Mouse (Mus musculus) lung, embryonic 16.5 days (tissue): ENCODE results near the gene Zfp819. TPM values are rescaled to one million over a fixed set of nuclear protein-coding genes. Genes with fewer than 3 reads are reported as not detected.

Experiments
- ATAC-seq: fragments of 200-750 bp; cut with Nextera tagmentation; 2 replicates; pipeline ENCODE4 v1.8.0; 2017; ENCODE audit warnings: low read depth, mild to moderate bottlenecking, moderate library complexity
- H3K27ac ChIP-seq: fragments of 300-500 bp; sonication (generic); 2 replicates; pipeline ENCODE4 v1.5.1; 2014; ENCODE audit warnings: mild to moderate bottlenecking, control low read depth, low read length
- H3K27me3 ChIP-seq: fragments of 300-500 bp; sonication (generic); 2 replicates; pipeline ENCODE4 v1.6.1; 2014; ENCODE audit warnings: low read depth, low read length, mixed read lengths; ENCODE audit not compliant: control insufficient read depth, insufficient read depth
- H3K36me3 ChIP-seq: fragments of 300-500 bp; sonication (generic); 2 replicates; pipeline ENCODE4 v1.6.1; 2014; ENCODE audit warnings: low read length; ENCODE audit not compliant: control insufficient read depth, insufficient read depth
- H3K4me1 ChIP-seq: fragments of 300-500 bp; sonication (generic); replicated peaks from 2 replicates; pipeline ENCODE4 v1.6.1; 2014; ENCODE audit warnings: low read length, mixed read lengths; ENCODE audit not compliant: control insufficient read depth, insufficient read depth
- H3K4me2 ChIP-seq: fragments of 300-500 bp; sonication (generic); 2 replicates; pipeline ENCODE4 v1.6.1; 2014; ENCODE audit warnings: low read depth, low read length, control low read depth
- H3K4me3 ChIP-seq: fragments of 300-500 bp; sonication (generic); 2 replicates; pipeline ENCODE4 v1.5.1; 2014; ENCODE audit warnings: mild to moderate bottlenecking, low read length, control low read depth
- H3K9ac ChIP-seq: fragments of 300-500 bp; sonication (generic); 2 replicates; pipeline ENCODE4 v1.6.1; 2014; ENCODE audit warnings: low read length, control low read depth
- H3K9me3 ChIP-seq: fragments of 300-500 bp; sonication (generic); 2 replicates; pipeline ENCODE4 v1.6.1; 2016; ENCODE audit warnings: low read length; ENCODE audit not compliant: control insufficient read depth
- WGBS: fragments of 180-500 bp; shearing (Covaris S2); extraction: QIAGEN DNeasy Blood & Tissue Kit; methylation state at CpG from one replicate; pipeline ENCODE4 v1.1.7; 2014; 5-methylcytosine and 5-hydroxymethylcytosine counted together
- polyA plus RNA-seq: library from polyadenylated mRNA; unstranded; fragments of >200 nt; fragmentation: Nextera tagmentation; extraction: Ambion mirVana; gene quantifications from 2 replicates; pipeline ENCODE4 v1.2.1, GENCODE M21; 2015

Gene Zfp819
- polyA plus RNA-seq, 1 experiment from 2014 or later: 0.41 TPM

DNA sequence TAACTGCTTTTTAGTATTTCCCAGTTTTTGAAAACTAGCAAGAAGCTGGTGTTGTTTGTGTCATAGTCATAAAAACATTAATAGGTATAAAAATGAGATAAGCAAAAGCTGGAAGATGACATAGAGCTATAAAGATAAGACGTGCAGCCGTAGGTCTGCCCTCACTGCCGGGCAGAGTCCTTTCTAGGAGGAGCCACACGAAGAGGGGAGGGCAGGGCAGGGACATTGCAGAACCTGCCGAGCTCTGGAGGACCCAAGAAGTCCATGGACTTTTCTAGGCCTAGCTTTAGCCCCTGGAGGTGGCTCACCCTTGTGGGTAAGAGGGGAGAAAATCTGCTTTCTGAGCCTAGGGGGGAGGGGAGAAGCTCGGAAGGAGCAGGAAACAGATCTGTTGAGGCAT is 27.5 kb downstream of the Zfp819 start, which contains the start of gene Ceacam18:
TSS of gene Ceacam18 (plus strand) at position 208 of the 400 bp plus-strand sequence.
- Histone ChIP-seq H3K9me3 (no peaks in the 10 kb centered on the region), H3K4me1 (no peaks in the 10 kb centered on the region), H3K27me3 (no peaks in the 10 kb centered on the region), H3K9ac (no peak within 1 kb of the TSS), H3K4me2 (no peak within 1 kb of the TSS), H3K27ac (no peak within 1 kb of the TSS), H3K4me3 (no peak within 1 kb of the TSS), H3K36me3 (no peaks in the 10 kb centered on the region)
- ATAC-seq: no peak
- WGBS: 56% methylated on average over 6 of the region's 6 CpGs

DNA sequence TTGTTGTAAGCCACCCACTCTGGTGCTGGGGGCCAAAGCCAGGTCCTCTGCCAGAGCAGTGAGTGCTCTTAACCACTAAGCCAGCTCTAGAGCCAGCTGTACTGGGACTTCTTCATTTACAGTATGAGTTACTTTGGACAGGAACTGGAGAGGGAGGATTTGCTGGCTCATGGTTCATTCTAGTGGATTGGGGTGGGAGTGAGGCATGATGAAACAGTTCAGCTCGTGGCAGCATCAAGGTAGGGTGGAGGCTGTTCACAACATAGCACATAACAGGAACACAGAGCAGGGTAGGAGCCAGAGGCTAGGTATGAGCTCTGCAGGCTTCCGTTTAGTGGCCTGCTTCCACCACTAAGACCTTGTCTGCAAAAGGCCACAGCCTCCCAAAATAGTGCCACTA is 29.2 kb downstream of the Zfp819 start:
- ATAC-seq: no peak
- Histone ChIP-seq H3K9ac (no peak overlapping the region), H3K9me3 (no peaks in the 10 kb centered on the region), H3K4me1 (no peaks in the 10 kb centered on the region), H3K4me3 (no peak overlapping the region), H3K27ac (no peak overlapping the region), H3K4me2 (no peak overlapping the region), H3K36me3 (no peaks in the 10 kb centered on the region), H3K27me3 (no peaks in the 10 kb centered on the region)
- 42% methylated on average over 2 of the region's 2 CpGs for whole genome bisulfite sequencing

DNA sequence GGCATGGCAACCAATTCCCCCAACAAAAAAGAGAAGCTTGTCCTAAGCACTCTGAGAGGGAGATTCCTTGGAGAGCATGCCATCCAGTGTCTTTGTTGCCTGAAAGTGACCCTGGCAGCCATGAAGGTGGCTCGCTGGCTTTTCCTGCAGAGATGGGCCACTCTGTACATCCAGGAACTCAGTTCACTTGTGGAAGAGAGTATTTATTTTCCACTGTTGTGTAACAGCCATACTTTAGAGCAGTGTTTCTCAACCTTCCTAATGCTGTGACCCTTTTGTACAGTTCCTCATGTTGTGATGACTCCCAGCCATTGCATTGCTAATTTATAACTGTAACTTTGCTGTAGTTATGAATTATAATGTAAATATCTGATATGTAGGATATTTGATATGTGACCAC is 30.1 kb downstream of the Zfp819 start:
- H3K9me3 ChIP-seq: no peaks in the 10 kb centered on the region
- no peak overlapping the region for H3K9ac ChIP-seq
- H3K27me3 ChIP-seq: no peaks in the 10 kb centered on the region
- no peaks in the 10 kb centered on the region for H3K4me1 ChIP-seq
- no peaks in the 10 kb centered on the region for H3K36me3 ChIP-seq
- no peak overlapping the region for H3K4me3 ChIP-seq
- ATAC-seq: no peak
- no peak overlapping the region for H3K27ac ChIP-seq
- no peak overlapping the region for H3K4me2 ChIP-seq
- 60% methylated on average over 1 of the region's 1 CpGs for WGBS

DNA sequence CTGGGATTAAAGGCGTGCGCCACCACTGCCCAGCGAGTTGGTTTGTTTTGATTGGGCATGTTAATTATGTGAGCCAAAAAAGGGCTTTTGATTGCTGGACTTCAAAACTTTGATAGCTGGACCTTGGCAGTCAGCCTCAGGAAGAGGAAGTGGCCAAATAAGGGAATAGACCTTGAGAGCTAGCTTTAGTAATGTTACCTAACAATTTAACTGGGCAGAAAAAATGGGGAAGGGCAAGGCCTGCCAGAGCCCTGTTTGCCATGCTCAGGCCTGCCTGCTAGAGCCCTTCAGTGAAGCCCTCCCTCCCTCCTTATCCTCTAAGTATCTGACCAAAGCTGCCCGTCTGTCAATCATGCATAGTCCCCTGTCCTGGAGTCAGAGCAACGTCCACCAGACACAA is 35.6 kb downstream of the Zfp819 start:
- 63% methylated on average over 5 of the region's 5 CpGs for WGBS
- H3K27ac ChIP-seq: no peak overlapping the region

DNA sequence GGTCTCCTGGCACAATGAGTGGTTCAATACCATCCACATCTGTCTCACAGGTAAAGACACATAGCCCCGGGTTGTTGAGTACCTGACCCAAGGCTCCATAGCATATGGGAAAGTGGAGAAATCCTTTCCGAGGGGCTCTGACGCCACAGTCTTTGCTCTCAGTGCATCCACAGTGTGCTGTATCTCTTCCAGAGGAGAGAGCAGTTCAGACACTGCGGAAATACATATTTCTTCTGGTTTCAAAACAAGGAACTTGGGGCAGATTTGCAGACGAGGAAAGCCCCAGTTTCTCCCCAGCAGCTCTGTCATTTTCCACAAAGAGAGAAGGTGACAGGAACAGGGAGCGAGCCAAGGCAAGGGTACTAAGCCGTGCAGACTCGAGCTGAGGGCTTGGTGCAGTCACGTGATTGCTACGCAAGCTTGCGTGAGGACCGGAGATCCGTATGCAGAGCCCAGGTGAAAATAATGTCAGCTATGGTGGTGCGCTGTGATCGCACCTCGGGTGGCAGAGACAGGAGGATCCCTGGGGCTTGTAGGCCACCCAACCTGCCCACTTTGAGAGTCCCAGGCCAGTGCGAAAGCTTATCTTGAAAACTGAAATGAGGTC is 36.2 kb downstream of the Zfp819 start:
- H3K27ac ChIP-seq: no peak overlapping the region
- H3K4me3 ChIP-seq: no peak overlapping the region
- no peak for ATAC-seq
- H3K4me1 ChIP-seq: no peaks in the 10 kb centered on the region
- no peak overlapping the region for H3K4me2 ChIP-seq
- H3K9me3 ChIP-seq: no peaks in the 10 kb centered on the region
- H3K9ac ChIP-seq: no peak overlapping the region
- no peaks in the 10 kb centered on the region for H3K27me3 ChIP-seq
- 72% methylated on average over 17 of the region's 17 CpGs for WGBS
- no peaks in the 10 kb centered on the region for H3K36me3 ChIP-seq

More for the DNA sequence above, 35.6 kb downstream of the Zfp819 start:
- no peak overlapping the region for H3K4me3 ChIP-seq
- no peak overlapping the region for H3K9ac ChIP-seq
- peak; percentile 32 for ATAC-seq
- no peaks in the 10 kb centered on the region for H3K27me3 ChIP-seq
- H3K9me3 ChIP-seq: no peaks in the 10 kb centered on the region
- no peak overlapping the region for H3K4me2 ChIP-seq
- H3K4me1 ChIP-seq: no peaks in the 10 kb centered on the region
- no peaks in the 10 kb centered on the region for H3K36me3 ChIP-seq

DNA sequence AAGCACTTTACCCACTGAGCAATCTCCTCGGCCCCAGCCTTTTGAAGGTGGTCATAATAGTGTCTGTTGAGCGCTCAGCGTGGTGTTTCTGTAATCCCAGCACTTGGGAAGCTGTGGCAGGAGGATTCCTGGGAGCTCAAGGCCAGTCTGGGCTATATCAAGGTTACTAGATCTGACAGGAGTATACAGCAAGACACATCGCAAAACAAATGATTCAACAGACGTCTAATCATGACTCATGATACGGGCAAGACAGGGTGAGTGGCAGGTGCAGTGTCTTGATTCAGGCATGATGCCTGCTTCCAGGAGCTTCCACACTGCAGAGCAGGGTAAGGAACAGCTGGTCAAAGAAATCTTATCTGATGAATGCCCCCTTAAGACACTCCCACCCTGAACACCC is 45.7 kb downstream of the Zfp819 start:
- Histone ChIP-seq H3K36me3 (no peaks in the 10 kb centered on the region), H3K9me3 (no peaks in the 10 kb centered on the region), H3K4me3 (no peak overlapping the region), H3K9ac (no peak overlapping the region), H3K4me2 (no peak overlapping the region), H3K27me3 (no peaks in the 10 kb centered on the region), H3K27ac (no peak overlapping the region), H3K4me1 (no peaks in the 10 kb centered on the region)
- ATAC-seq: no peak
- WGBS: 82% methylated on average over 6 of the region's 6 CpGs

DNA sequence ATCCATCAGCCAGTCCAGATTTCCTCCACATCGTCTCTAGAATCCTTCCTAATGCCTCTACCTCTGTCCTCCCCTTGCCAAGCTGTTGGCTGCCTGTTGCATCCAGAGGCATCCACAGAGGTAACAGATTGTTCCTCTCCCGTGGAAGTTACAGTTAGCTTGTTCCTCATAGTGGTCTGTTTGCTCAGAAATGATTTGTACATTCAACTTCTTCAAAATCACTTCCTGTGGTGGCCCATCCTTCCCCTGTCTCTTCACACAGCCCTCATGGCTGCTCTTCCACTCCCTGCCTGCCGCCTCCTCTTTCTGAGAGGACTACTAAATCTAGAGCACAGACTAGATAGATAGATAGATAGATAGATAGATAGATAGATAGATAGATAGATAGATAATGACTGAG is 47.5 kb downstream of the Zfp819 start:
- Histone ChIP-seq H3K27me3 (no peaks in the 10 kb centered on the region), H3K4me3 (no peak overlapping the region), H3K9ac (no peak overlapping the region), H3K27ac (no peak overlapping the region), H3K9me3 (no peaks in the 10 kb centered on the region), H3K4me1 (no peaks in the 10 kb centered on the region), H3K36me3 (no peaks in the 10 kb centered on the region), H3K4me2 (no peak overlapping the region)
- no peak for ATAC-seq
- WGBS: 64% methylated on average over 3 of the region's 3 CpGs

DNA sequence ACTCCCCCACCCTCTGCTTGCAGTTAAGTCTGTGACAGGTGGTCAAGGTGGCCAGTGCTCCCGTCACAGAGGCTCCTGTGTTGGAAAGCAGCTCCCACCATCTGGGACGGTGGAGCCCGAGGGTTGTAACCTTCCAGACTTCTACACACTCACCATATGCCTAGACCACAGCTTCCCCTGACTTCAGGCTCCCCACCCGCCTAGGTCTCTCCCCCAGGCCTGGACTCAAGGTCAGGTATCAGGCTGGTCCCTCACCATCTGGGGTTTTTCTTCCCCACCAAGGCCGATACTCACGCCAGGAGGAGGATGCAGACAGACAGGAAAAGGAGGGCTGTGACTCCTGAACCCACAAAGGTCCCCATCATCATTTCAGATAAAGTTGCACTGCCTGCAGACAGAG is 49.3 kb downstream of the Zfp819 start:
- Histone ChIP-seq H3K4me3 (no peak overlapping the region), H3K9ac (no peak overlapping the region), H3K27ac (no peak overlapping the region), H3K4me2 (no peak overlapping the region), H3K27me3 (no peaks in the 10 kb centered on the region), H3K36me3 (no peaks in the 10 kb centered on the region), H3K4me1 (no peaks in the 10 kb centered on the region), H3K9me3 (no peaks in the 10 kb centered on the region)
- ATAC-seq: no peak
- 68% methylated on average over 6 of the region's 6 CpGs for WGBS

DNA sequence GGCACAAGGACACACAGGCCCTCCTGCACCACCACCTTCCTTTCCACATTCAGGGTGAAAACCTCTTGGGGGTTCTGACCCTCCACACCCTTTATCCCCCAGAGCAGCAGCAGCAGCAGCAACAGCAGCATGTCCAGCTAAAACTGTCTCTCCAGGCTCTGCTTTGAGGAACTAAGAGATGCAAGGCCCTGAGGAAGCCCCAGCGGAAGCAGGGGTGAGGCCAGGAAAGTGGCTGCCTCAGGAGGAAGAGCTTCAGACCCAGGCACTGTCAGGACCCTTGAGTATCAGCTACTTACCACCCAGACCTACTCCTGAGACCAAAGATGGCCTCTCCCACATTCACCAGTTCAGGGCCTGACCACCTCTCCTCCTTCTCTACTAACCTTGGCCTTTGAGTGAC is 53.0 kb downstream of the Zfp819 start, which contains the start of gene Siglece:
TSS of gene Siglece (minus strand) at position 160 of the 400 bp plus-strand sequence.
- Histone ChIP-seq H3K4me1 (no peaks in the 10 kb centered on the region), H3K27ac (no peak within 1 kb of the TSS), H3K9ac (no peak within 1 kb of the TSS), H3K4me3 (no peak within 1 kb of the TSS), H3K27me3 (no peaks in the 10 kb centered on the region), H3K9me3 (no peaks in the 10 kb centered on the region), H3K36me3 (no peaks in the 10 kb centered on the region), H3K4me2 (no peak within 1 kb of the TSS)
- WGBS: 50% methylated on average over 1 of the region's 1 CpGs
- ATAC-seq: no peak

DNA sequence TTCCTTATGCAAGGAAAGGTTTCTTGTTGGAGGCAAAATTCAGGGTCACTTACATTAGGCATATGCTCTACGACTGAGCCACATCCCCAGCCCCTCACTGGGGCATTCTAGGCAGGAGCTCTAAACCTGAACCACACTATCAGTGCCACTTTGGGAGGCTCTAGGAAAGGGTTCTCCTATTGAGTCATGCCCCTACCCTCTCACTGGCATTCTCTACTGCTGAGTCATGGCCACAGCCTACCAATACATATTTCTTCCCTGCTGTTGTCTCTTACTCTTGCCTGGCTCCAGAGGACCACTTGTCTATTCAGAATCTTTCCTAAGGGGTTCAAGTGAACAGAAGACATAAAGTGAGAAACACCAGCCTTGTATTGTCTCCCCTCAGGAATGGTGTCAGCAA is 55.8 kb downstream of the Zfp819 start:
- no peak overlapping the region for H3K27ac ChIP-seq
- H3K4me2 ChIP-seq: no peak overlapping the region
- H3K36me3 ChIP-seq: no peaks in the 10 kb centered on the region
- H3K27me3 ChIP-seq: no peaks in the 10 kb centered on the region
- ATAC-seq: no peak
- 96% methylated on average over 1 of the region's 1 CpGs for WGBS
- no peaks in the 10 kb centered on the region for H3K9me3 ChIP-seq
- H3K9ac ChIP-seq: no peak overlapping the region
- H3K4me3 ChIP-seq: no peak overlapping the region
- no peaks in the 10 kb centered on the region for H3K4me1 ChIP-seq
